Mouse (Mus musculus) brain, adult 2 months (tissue): Measurements from ENCODE around the gene Cd300lf.
A peak's percentile ranks its signal among the peaks of the same experiment; 100 is the strongest.

Experiments used
- DNase-seq: peaks from one replicate; pipeline ENCODE4 v3.0.0; 2011; ENCODE audit warnings: low read depth, low spot score

The Cd300lf gene

DNA sequence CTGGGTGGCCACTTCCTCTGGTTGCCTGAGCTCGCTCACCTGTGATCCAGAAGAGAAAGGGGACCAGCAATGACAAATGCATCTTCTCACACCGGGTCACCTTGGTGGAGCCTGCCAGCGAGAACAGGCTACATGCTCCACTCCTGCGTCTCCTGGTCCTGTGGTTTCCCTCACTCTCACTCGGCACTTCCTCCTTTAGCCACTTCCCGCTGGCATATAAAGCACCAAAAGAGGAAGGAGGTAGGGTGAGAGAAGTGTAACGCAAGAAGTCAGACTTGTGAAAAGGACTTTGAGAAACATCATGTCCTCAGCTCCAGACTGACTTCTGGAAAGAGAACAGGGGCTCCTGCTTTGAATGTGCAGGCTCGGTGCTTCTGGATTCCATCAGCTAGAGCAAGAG lies at the start of gene Cd300lf:
Cd300lf (minus strand) TSS at position 193 of the 400 bp plus-strand sequence.
- DNase-seq = peak; percentile 43

DNA sequence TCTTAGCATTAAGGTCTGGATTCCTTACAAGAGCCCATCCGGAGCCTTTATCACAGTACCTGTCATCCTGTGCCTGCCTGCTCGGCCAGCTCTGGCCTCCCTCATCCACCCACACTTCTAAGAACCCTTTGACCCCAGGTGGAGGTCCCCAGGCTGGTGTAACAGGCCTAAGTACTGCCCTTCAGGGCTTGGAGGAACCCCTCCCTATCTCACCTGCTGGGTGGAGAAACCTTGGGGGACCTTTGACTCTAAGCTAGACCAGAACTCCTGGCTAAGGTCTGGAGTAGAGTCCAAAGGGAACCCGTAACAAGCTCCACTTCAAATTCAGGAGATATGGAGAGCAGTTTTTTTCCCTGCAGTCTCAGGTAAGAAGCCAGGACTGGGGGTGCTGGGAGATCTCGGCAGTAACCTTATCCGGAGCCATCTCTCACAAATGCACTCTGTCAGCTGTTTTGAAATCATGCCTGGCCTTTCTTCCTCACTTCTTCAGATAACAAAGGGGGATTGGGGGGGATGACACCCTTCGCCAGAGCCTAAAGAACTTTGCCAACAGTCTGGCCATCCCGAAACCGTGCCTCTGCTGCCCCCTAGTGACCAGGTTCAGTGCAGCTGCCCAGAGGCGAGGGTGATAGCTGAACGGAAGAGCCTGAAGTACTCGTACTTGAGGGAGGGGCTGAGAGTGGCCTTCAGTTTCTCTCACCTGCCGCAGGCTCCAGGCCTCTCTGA lies 48.3 kb upstream of the Cd300lf start:
- DNase-seq = peak; percentile 75

- no peak for DNase-seq
Measured at GRCm38 (mm10) chr11:115179881-115180280, 46.1 kb upstream of the Cd300lf start.

DNA sequence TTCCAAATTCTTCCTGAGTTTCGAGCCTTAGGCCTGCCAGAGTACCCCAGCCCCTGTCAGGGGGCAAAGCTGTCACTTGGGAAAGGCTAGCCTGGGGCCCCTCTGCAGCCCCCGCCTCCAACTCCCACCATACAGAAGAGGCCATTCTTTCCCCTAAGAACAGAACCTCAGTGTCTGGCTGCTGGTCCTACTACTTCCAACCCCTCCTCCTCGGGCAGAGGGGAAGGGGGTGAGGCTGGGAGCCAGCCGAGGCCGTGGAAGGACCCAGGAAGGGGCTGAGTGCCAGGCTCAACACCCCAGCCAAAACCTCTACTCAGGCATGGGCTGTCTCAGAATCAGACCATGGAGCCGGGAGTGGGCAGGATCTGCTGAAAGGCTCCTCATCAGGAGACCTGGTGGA lies 45.4 kb upstream of the Cd300lf start:
- DNase-seq = no peak

GRCm38 (mm10) chr11:115178766-115179165 lies 45.0 kb upstream of the Cd300lf start:
- no peak for DNase-seq

- DNase-seq = no peak
Measured at GRCm38 (mm10) chr11:115177559-115178195, 43.9 kb upstream of the Cd300lf start.

- DNase-seq = no peak
Measured at GRCm38 (mm10) chr11:115176399-115177190, 42.8 kb upstream of the Cd300lf start.

DNA sequence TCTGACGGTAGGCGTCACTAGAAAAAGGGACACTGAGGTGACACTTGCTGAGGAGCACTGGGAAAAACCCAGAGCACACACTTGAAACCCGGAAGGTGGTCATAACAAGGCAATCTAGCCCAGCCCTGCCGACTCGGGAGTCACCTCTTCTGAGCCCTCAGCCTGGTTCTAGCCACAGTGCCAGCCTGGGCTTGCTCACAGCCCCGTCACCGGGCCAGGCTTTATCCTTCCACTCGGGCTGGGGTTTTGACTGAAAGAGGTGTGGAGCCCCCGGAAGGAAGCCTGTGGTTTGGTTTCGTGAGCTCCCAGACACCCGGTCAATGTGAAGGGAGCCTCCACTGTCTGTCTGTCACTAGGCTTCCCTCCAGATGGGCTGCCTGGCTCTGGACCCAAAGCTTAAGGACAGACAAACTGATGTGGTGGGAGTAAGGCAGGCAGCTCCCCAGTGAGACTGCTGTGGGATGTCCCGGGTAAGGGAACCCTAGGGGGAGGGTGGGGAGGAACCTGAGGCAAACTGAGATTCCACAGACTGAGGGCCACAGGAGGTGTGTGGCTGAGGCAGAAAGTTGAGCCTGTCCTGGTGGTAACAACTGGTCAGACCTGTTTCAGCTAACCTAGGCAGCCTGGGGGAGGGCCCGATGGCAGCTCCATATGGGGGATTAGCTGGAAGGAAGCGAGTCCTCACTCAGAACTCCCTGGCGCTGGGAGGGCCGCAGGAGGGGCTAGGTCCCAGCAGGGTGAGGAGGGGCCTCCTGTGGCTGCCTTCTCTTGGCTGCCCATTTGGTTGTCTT lies 40.0 kb upstream of the Cd300lf start:
- no peak for DNase-seq

GRCm38 (mm10) chr11:115172825-115173287 lies 39.1 kb upstream of the Cd300lf start:
- no peak for DNase-seq

GRCm38 (mm10) chr11:115171125-115171524 lies 37.3 kb upstream of the Cd300lf start:
- DNase-seq = peak; percentile 62

- no peak for DNase-seq
Measured at GRCm38 (mm10) chr11:115169430-115169829, 35.6 kb upstream of the Cd300lf start.

- no peak for DNase-seq
Measured at GRCm38 (mm10) chr11:115167631-115168249, 33.9 kb upstream of the Cd300lf start.

DNA sequence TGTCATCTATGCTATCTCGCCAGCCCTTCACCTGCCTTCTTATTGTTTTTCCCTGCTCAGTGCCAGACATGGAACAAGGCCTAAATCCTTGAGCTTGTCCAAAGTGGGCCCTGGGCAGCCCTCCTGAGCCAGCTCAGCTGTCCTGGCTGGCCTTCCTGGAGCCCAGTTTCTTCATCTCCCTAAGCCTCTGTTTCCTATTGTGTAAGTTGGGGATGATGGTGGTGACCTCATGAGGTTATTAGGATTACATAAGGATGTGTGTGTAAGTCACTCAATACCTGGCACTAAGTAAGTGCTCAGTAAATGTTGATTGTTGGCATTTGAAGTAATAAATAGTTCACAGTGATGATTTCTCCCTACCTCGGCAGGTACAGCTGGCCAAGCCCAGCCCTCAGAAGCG lies 33.0 kb upstream of the Cd300lf start:
- DNase-seq = no peak

- peak; percentile 68 for DNase-seq
Measured at GRCm38 (mm10) chr11:115164976-115165374, 31.2 kb upstream of the Cd300lf start.

DNA sequence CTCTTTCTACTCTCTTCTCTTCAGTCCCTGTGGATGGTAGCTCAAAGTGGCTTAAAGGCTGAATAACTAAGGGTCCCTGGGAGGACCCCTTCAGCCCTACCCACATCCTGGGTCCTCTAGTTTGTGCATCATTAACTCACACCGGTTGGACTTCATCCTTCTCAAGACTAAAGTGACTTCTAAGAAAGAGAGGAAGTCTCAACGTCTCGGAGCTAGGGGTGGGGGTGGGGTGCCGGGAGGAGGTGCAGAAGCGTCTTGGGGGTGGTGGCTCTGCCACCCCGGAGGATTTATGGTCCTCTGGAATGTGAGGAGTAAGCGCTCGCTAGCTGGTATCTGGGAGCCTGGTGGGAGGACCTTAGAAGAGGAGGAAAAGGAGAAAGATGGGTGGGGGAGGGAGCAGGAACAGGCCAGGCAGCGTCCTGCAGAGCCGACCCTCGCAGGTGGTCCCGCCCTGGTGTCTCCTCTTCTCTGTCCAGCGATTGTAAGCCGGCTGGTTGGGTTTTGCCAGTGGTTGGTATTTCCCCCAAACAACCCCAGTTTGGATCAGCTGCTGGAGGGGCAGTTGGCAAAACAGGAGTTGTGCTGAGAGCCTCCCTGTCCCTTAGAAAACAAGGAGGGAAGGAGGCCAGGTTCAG lies 30.7 kb upstream of the Cd300lf start:
- DNase-seq = no peak

- no peak for DNase-seq
Measured at GRCm38 (mm10) chr11:115163568-115164150, 29.9 kb upstream of the Cd300lf start.

- DNase-seq = peak; percentile 98
Measured at GRCm38 (mm10) chr11:115162832-115163480, 29.2 kb upstream of the Cd300lf start, which contains the start of gene Slc9a3r1. Slc9a3r1 (plus strand) TSS chr11:115163341.

DNA sequence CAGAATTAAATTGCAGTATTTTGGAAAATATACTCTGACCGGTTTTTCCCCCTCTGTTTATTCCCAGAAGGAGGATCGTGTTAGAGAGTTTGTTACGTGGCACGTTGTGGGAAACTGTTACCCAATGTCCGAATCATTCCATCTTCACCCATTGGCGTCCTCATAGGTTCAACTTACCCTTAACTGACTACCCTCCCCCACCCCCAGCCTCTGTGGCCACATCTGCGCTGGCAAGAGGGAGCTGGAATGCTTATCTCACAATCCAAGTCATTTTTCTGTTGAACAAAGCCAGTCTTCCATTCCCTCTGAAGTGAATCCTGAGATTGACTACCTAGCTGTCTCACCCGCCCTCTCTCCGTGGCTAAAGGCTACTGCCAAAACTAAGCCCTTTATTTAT lies 28.4 kb upstream of the Cd300lf start:
- no peak for DNase-seq

DNA sequence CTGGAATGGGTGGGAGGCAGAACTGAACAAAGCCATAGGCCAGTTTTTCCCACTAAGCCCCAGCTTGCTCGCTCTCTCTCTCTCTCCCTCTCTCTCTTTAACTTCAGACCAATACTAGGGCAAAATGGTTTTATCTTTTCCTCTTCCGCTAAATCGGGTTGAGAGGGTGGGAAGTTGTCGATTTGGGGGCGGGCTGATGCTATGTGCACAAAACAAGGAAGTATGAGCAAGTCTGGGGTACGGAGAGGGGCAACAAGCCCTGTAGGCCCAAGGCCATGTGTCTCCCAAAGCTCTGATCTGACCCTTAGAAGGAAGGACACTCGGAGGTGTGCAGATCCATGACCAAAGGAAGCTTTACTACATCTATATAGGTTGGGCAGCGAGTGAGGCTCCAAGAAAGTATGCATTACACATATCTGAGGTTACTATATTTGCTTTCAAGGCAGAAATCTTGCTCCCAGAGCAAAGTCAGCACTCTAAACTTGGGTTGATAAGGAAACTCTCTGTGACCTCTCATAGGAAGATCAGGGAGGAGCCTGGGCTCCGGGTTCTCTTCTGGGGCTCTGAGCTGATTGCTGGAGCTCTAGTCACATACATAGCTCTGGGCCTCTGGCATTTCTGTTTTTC lies 27.9 kb upstream of the Cd300lf start:
- no peak for DNase-seq
